Mouse (Mus musculus): ENCODE data around the gene Nusap1.
A peak's percentile ranks its signal among the peaks of the same experiment; 100 is the strongest.

GRCm38 (mm10) chr2:119692003-119692701 lies 74.1 kb downstream of the Nusap1 start:
- TF ChIP-seq CTCF (IDR thresholded peaks at IDR 0.05) (peak; percentile 50), EP300 (IDR thresholded peaks at IDR 0.05) (no peak)
